Mouse (Mus musculus) bone marrow, adult 2 months (tissue): ENCODE measurements around the gene Slc41a2.
A peak's percentile ranks its signal among the peaks of the same experiment; 100 is the strongest.

Experiments used
- CTCF ChIP-seq: fragments of 200-500 bp; IDR thresholded peaks from 2 replicates; pipeline ENCODE4 v1.5.1; 2011; ENCODE audit warnings: low read length, control low read depth; ENCODE audit not compliant: control insufficient read depth, insufficient read depth
- POLR2A ChIP-seq: fragments of 200-500 bp; IDR thresholded peaks from 2 replicates; pipeline ENCODE4 v1.6.1; 2011; ENCODE audit warnings: low read depth, mild to moderate bottlenecking, control low read depth, low read length, borderline replicate concordance; ENCODE audit not compliant: control insufficient read depth

DNA sequence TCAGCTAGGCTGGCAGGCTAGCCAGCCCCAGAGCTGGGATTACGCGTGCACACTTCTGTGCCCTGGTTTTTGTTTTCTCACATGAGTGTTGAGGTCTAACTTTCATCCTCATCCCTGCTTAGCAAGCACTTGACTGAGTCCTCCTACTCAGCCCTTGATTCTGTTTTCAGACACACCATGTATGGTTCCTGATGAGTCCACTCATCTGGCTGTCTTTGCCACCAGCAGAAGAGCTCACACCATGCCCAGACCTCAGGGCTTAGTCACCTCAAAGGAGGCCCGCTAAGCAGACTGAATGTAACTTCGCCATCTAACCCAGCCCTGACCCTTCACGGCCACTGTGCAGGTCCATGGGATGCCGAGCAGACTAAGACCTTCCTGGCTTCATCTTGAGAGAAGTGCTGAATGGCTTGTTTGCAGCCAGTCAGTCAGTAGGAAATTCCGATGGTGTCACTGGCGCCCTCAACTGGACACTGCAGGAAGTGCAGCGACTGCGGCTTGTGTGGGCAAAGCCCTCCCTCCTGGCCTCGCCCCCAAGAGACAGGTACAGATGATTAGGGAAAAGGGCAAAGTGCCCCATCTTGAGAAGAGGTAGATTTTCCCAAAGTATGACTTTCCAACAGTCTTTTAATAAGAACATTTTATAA lies 139.9 kb downstream of the Slc41a2 start:
- TF ChIP-seq POLR2A (no peak), CTCF (peak; percentile 90)
